Mouse (Mus musculus) cerebellum, adult 9-11 months (tissue): Measurements from ENCODE around the gene Ctcfl.

Experiments
- DNase-seq: peaks from one replicate; pipeline ENCODE4 v3.0.0; 2022

Ctcfl gene

DNA sequence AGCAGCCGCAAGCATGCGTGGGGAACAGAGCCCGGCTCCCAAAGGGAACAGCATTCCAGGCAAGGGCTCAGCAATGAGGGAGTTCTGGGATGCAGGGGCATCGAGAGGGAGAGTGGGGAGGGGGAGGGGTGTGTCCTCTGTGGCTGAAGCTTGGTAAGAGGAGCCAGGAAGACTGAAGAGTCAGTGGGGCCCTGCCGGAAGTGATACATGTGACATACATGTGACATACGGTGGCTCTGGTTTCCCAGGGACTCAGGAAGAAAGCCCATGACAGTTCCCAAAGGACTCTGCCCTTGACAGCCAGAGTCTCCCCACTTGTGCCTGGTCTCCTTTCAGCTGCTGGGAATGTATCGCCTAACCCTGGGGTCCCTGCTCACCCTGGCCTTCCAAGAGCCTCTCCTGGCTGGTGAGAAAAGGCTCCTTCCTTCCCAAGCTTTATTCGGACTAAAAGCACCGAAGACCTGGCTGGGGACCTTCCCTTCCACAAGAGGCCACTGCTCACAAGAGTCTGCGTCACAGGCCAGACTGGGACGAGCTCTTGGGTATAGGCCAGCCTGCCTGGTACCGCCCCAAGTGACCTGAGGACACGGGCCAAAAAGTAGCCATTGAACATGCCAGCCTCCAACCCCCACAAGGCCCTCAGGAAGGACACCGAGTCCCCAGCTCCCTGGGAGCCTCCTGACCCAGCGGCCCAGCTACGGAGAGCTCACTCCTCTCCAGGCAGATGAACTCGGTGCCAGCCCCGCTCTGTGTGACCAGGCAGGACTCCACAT lies 74.9 kb downstream of the Ctcfl start:
- DNase-seq = no peak
